Mouse (Mus musculus) intestine, postnatal 0 days (tissue): ENCODE data around the gene Pigt. TPM values are rescaled to one million over a fixed set of nuclear protein-coding genes. Genes with fewer than 3 reads are reported as not detected.

Experiments
- ATAC-seq: fragments of 200-750 bp; cut with Nextera tagmentation; 2 replicates; pipeline ENCODE4 v1.8.0; 2017; ENCODE audit warnings: mild to moderate bottlenecking, moderate TSS enrichment, moderate library complexity
- H3K27ac ChIP-seq: fragments of 300-500 bp; sonication (generic); 2 replicates; pipeline ENCODE4 v1.5.1; 2014; ENCODE audit warnings: mild to moderate bottlenecking, low read depth, low read length, moderate library complexity
- H3K27me3 ChIP-seq: fragments of 300-500 bp; sonication (generic); replicated peaks from 2 replicates; pipeline ENCODE4 v1.6.1; 2014; ENCODE audit warnings: low read length, mixed read lengths; ENCODE audit not compliant: control insufficient read depth, insufficient read depth
- H3K36me3 ChIP-seq: fragments of 300-500 bp; sonication (generic); 2 replicates; pipeline ENCODE4 v1.6.1; 2014; ENCODE audit warnings: mild to moderate bottlenecking, moderate library complexity; ENCODE audit not compliant: control insufficient read depth, insufficient read depth
- H3K4me1 ChIP-seq: fragments of 300-500 bp; sonication (generic); replicated peaks from 2 replicates; pipeline ENCODE4 v1.6.1; 2014; ENCODE audit warnings: antibody characterized with exemption, low read length, mixed read lengths; ENCODE audit not compliant: control insufficient read depth, insufficient read depth
- H3K4me2 ChIP-seq: fragments of 300-500 bp; sonication (generic); replicated peaks from 2 replicates; pipeline ENCODE4 v1.6.1; 2014; ENCODE audit warnings: low read depth, mild to moderate bottlenecking, moderate library complexity
- H3K4me3 ChIP-seq: fragments of 300-500 bp; sonication (generic); 2 replicates; pipeline ENCODE4 v1.5.1; 2014; ENCODE audit warnings: low read depth, low read length
- H3K9ac ChIP-seq: fragments of 300-500 bp; sonication (generic); 2 replicates; pipeline ENCODE4 v1.6.1; 2014; ENCODE audit warnings: mild to moderate bottlenecking, low read depth, low read length
- H3K9me3 ChIP-seq: fragments of 300-500 bp; sonication (generic); 2 replicates; pipeline ENCODE4 v1.6.1; 2016; ENCODE audit warnings: mixed run types; ENCODE audit not compliant: control insufficient read depth
- CTCF ChIP-seq: sonication (generic); IDR thresholded peaks from 2 replicates; pipeline ENCODE4 v1.5.1; 2016; ENCODE audit warnings: low read depth, mild to moderate bottlenecking, control low read depth, antibody characterized with exemption, moderate library complexity
- WGBS: fragments of 180-500 bp; shearing (Covaris S2); extraction: QIAGEN DNeasy Blood & Tissue Kit; methylation state at CpG from one replicate; pipeline ENCODE4 v1.1.7; 2014; 5-methylcytosine and 5-hydroxymethylcytosine counted together
- polyA plus RNA-seq: library from polyadenylated mRNA; unstranded; fragments of >200 nt; fragmentation: Nextera tagmentation; extraction: Ambion mirVana; gene quantifications from 2 replicates; pipeline ENCODE4 v1.2.1, GENCODE M21; 2015

Pigt gene
- polyA plus RNA-seq, 1 experiment from 2014 or later, result 83.0 TPM

GRCm38 (mm10) chr2:164540652-164541427, 43.5 kb downstream of the Pigt start:
- Histone ChIP-seq H3K9me3 (no peaks in the 10 kb centered on the region), H3K9ac (no peak overlapping the region), H3K4me1 (no peaks in the 10 kb centered on the region), H3K27ac (no peak overlapping the region), H3K36me3 (no peaks in the 10 kb centered on the region), H3K4me3 (no peak overlapping the region), H3K4me2 (no peak overlapping the region), H3K27me3 (no peaks in the 10 kb centered on the region)
- no peak for TF ChIP-seq CTCF
- ATAC-seq, result no peak
- 30% methylated on average over 8 of the region's 8 CpGs for WGBS

- Histone ChIP-seq H3K9ac (no peak overlapping the region), H3K9me3 (no peaks in the 10 kb centered on the region), H3K36me3 (no peaks in the 10 kb centered on the region), H3K4me2 (no peak overlapping the region), H3K27me3 (no peaks in the 10 kb centered on the region), H3K4me1 (no peaks in the 10 kb centered on the region), H3K4me3 (no peak overlapping the region), H3K27ac (no peak overlapping the region)
- ATAC-seq, result no peak
- no peak for TF ChIP-seq CTCF
- 65% methylated on average over 5 of the region's 5 CpGs for WGBS
These were observed 44.8 kb downstream of the Pigt start for GRCm38 (mm10) chr2:164542132-164542531.

GRCm38 (mm10) chr2:164542598-164542997, 45.3 kb downstream of the Pigt start:
- no peak for ATAC-seq
- Histone ChIP-seq H3K9ac (no peak overlapping the region), H3K4me1 (no peaks in the 10 kb centered on the region), H3K4me2 (no peak overlapping the region), H3K27me3 (no peaks in the 10 kb centered on the region), H3K4me3 (no peak overlapping the region), H3K27ac (no peak overlapping the region), H3K36me3 (no peaks in the 10 kb centered on the region), H3K9me3 (no peaks in the 10 kb centered on the region)
- TF ChIP-seq CTCF, result no peak
- 75% methylated on average over 7 of the region's 7 CpGs for WGBS

- Histone ChIP-seq H3K4me2 (no peak overlapping the region), H3K27me3 (no peaks in the 10 kb centered on the region), H3K4me1 (no peaks in the 10 kb centered on the region), H3K4me3 (no peak overlapping the region), H3K9ac (no peak overlapping the region), H3K36me3 (no peaks in the 10 kb centered on the region), H3K27ac (no peak overlapping the region), H3K9me3 (no peaks in the 10 kb centered on the region)
- no peak for TF ChIP-seq CTCF
- no peak for ATAC-seq
- 57% methylated on average over 2 of the region's 2 CpGs for WGBS
These were observed 46.4 kb downstream of the Pigt start for GRCm38 (mm10) chr2:164543745-164544144.

- H3K4me2 ChIP-seq, result no peak overlapping the region
- ATAC-seq, result peak; percentile 54
- H3K9ac ChIP-seq, result no peak overlapping the region
- H3K36me3 ChIP-seq, result no peaks in the 10 kb centered on the region
- no peak for TF ChIP-seq CTCF
- no peak overlapping the region for H3K27ac ChIP-seq
- 25% methylated on average over 5 of the region's 5 CpGs for WGBS
- no peaks in the 10 kb centered on the region for H3K9me3 ChIP-seq
- H3K4me3 ChIP-seq, result no peak overlapping the region
- H3K27me3 ChIP-seq, result no peaks in the 10 kb centered on the region
- H3K4me1 ChIP-seq, result no peaks in the 10 kb centered on the region
These were observed 47.3 kb downstream of the Pigt start for GRCm38 (mm10) chr2:164544454-164545097.

GRCm38 (mm10) chr2:164549338-164549737, 52.0 kb downstream of the Pigt start:
- no peak overlapping the region for H3K9ac ChIP-seq
- no peak for TF ChIP-seq CTCF
- no peaks in the 10 kb centered on the region for H3K36me3 ChIP-seq
- no peak overlapping the region for H3K4me2 ChIP-seq
- no peaks in the 10 kb centered on the region for H3K9me3 ChIP-seq
- H3K27me3 ChIP-seq, result no peaks in the 10 kb centered on the region
- 23% methylated on average over 4 of the region's 4 CpGs for WGBS
- no peak for ATAC-seq
- no peak overlapping the region for H3K4me3 ChIP-seq
- no peak overlapping the region for H3K27ac ChIP-seq
- H3K4me1 ChIP-seq, result no peaks in the 10 kb centered on the region
